Mouse (Mus musculus) forebrain, embryonic 12.5 days (tissue): ENCODE data around the gene Palld. TPM values are rescaled to one million over a fixed set of nuclear protein-coding genes. Genes with fewer than 3 reads are reported as not detected.

Source experiments
- ATAC-seq: fragments of 200-750 bp; cut with Nextera tagmentation; 2 replicates; pipeline ENCODE4 v1.8.0; 2017; ENCODE audit warnings: moderate TSS enrichment; ENCODE audit not compliant: low FRiP score
- H3K27ac ChIP-seq: fragments of 300-500 bp; sonication (generic); 2 replicates; pipeline ENCODE4 v1.5.1; 2016; ENCODE audit warnings: mild to moderate bottlenecking
- H3K27me3 ChIP-seq: fragments of 300-500 bp; sonication (generic); 2 replicates; pipeline ENCODE4 v1.6.1; 2016; ENCODE audit warnings: mild to moderate bottlenecking
- H3K36me3 ChIP-seq: fragments of 300-500 bp; sonication (generic); replicated peaks from 2 replicates; pipeline ENCODE4 v1.6.1; 2016; ENCODE audit warnings: mild to moderate bottlenecking
- H3K4me1 ChIP-seq: fragments of 300-500 bp; sonication (generic); 2 replicates; pipeline ENCODE4 v1.6.1; 2016
- H3K4me2 ChIP-seq: fragments of 300-500 bp; sonication (generic); 2 replicates; pipeline ENCODE4 v1.6.1; 2016; ENCODE audit warnings: mild to moderate bottlenecking, moderate library complexity
- H3K4me3 ChIP-seq: fragments of 300-500 bp; sonication (generic); replicated peaks from 2 replicates; pipeline ENCODE4 v1.5.1; 2016; ENCODE audit warnings: mild to moderate bottlenecking
- H3K9ac ChIP-seq: fragments of 300-500 bp; sonication (generic); 2 replicates; pipeline ENCODE4 v1.6.1; 2016; ENCODE audit warnings: mild to moderate bottlenecking
- H3K9me3 ChIP-seq: fragments of 300-500 bp; sonication (generic); 2 replicates; pipeline ENCODE4 v1.6.1; 2016
- WGBS: fragments of 180-500 bp; shearing (Covaris S2); methylation state at CpG from one replicate; pipeline ENCODE4 v1.1.7; 2016; 5-methylcytosine and 5-hydroxymethylcytosine counted together
- polyA plus RNA-seq: library from polyadenylated mRNA; unstranded; fragments of >200 nt; fragmentation: Nextera tagmentation; extraction: Ambion mirVana; gene quantifications from 2 replicates; pipeline ENCODE4 v1.2.1, GENCODE M21; 2016

The Palld gene
- polyA plus RNA-seq, 1 experiment from 2014 or later: 56.0 TPM

- Histone ChIP-seq H3K36me3 (no peaks in the 10 kb centered on the region), H3K4me2 (no peak overlapping the region), H3K27me3 (no peaks in the 10 kb centered on the region), H3K9me3 (no peaks in the 10 kb centered on the region), H3K27ac (no peak overlapping the region), H3K4me1 (peaks cover 9% of the 10 kb centered on the region; the same call in 1 of the 2 replicates), H3K4me3 (no peak overlapping the region), H3K9ac (no peak overlapping the region)
- no peak for ATAC-seq
- WGBS: 92% methylated on average over 4 of the region's 4 CpGs
Observed at GRCm38 (mm10) chr8:61559979-61560378, 342.5 kb downstream of the Palld start.

- Histone ChIP-seq H3K27me3 (no peaks in the 10 kb centered on the region), H3K4me1 (peaks cover 10% of the 10 kb centered on the region; the same call in 1 of the 2 replicates), H3K4me3 (no peak overlapping the region), H3K9ac (no peak overlapping the region), H3K9me3 (no peaks in the 10 kb centered on the region), H3K4me2 (no peak overlapping the region), H3K27ac (no peak overlapping the region), H3K36me3 (no peaks in the 10 kb centered on the region)
- ATAC-seq: no peak
- WGBS: 88% methylated on average over 5 of the region's 5 CpGs
Observed at GRCm38 (mm10) chr8:61559450-61559849, 343.0 kb downstream of the Palld start.

GRCm38 (mm10) chr8:61558051-61558846 is 344.2 kb downstream of the Palld start:
- no peak for ATAC-seq
- WGBS: 93% methylated on average over 12 of the region's 12 CpGs
- no peak overlapping the region for H3K27ac ChIP-seq
- H3K36me3 ChIP-seq: no peaks in the 10 kb centered on the region
- H3K27me3 ChIP-seq: no peaks in the 10 kb centered on the region
- H3K4me2 ChIP-seq: no peak overlapping the region
- peaks cover 10% of the 10 kb centered on the region; the same call in 1 of the 2 replicates for H3K4me1 ChIP-seq
- no peak overlapping the region for H3K4me3 ChIP-seq
- H3K9me3 ChIP-seq: no peaks in the 10 kb centered on the region
- H3K9ac ChIP-seq: no peak overlapping the region

- H3K9ac ChIP-seq: no peak overlapping the region
- H3K27ac ChIP-seq: no peak overlapping the region
- no peak overlapping the region for H3K4me3 ChIP-seq
- no peaks in the 10 kb centered on the region for H3K9me3 ChIP-seq
- no peak overlapping the region for H3K4me2 ChIP-seq
- no peaks in the 10 kb centered on the region for H3K27me3 ChIP-seq
- peaks cover 17% of the 10 kb centered on the region for H3K4me1 ChIP-seq
- ATAC-seq: no peak
- no peaks in the 10 kb centered on the region for H3K36me3 ChIP-seq
Observed at GRCm38 (mm10) chr8:61557036-61557435, 345.5 kb downstream of the Palld start.

- no peak overlapping the region for H3K9ac ChIP-seq
- H3K27ac ChIP-seq: no peak overlapping the region
- peaks cover 18% of the 10 kb centered on the region for H3K4me1 ChIP-seq
- no peak overlapping the region for H3K4me3 ChIP-seq
- ATAC-seq: no peak
- no peaks in the 10 kb centered on the region for H3K27me3 ChIP-seq
- no peak overlapping the region for H3K4me2 ChIP-seq
- WGBS: 72% methylated on average over 8 of the region's 8 CpGs
- no peaks in the 10 kb centered on the region for H3K36me3 ChIP-seq
- H3K9me3 ChIP-seq: no peaks in the 10 kb centered on the region
Observed at GRCm38 (mm10) chr8:61556219-61556618, 346.3 kb downstream of the Palld start.

GRCm38 (mm10) chr8:61555343-61555742 is 347.1 kb downstream of the Palld start:
- 0 out of 2 replicates have a peak, but pooled peaks cover 1% of the 10 kb centered on the region for H3K36me3 ChIP-seq
- no peak overlapping the region for H3K4me2 ChIP-seq
- H3K4me1 ChIP-seq: peaks cover 18% of the 10 kb centered on the region
- ATAC-seq: no peak
- 63% methylated on average over 6 of the region's 6 CpGs for WGBS
- no peaks in the 10 kb centered on the region for H3K9me3 ChIP-seq
- no peak overlapping the region for H3K27ac ChIP-seq
- no peaks in the 10 kb centered on the region for H3K27me3 ChIP-seq
- H3K9ac ChIP-seq: no peak overlapping the region
- no peak overlapping the region for H3K4me3 ChIP-seq

GRCm38 (mm10) chr8:61552755-61553402 is 349.6 kb downstream of the Palld start:
- 82% methylated on average over 8 of the region's 8 CpGs for WGBS
- peaks cover 18% of the 10 kb centered on the region for H3K4me1 ChIP-seq
- no peak overlapping the region for H3K4me3 ChIP-seq
- H3K4me2 ChIP-seq: no peak overlapping the region
- H3K27ac ChIP-seq: no peak overlapping the region
- no peak overlapping the region for H3K9ac ChIP-seq
- peaks cover 26% of the 10 kb centered on the region for H3K36me3 ChIP-seq
- H3K9me3 ChIP-seq: peaks cover 15% of the 10 kb centered on the region
- no peaks in the 10 kb centered on the region for H3K27me3 ChIP-seq
- no peak for ATAC-seq

GRCm38 (mm10) chr8:61552221-61552620 is 350.3 kb downstream of the Palld start:
- Histone ChIP-seq H3K9me3 (peaks cover 15% of the 10 kb centered on the region), H3K36me3 (peaks cover 26% of the 10 kb centered on the region), H3K4me3 (no peak overlapping the region), H3K9ac (no peak overlapping the region), H3K4me2 (no peak overlapping the region), H3K27me3 (no peaks in the 10 kb centered on the region), H3K4me1 (peaks cover 18% of the 10 kb centered on the region), H3K27ac (no peak overlapping the region)
- WGBS: 63% methylated on average over 6 of the region's 6 CpGs
- no peak for ATAC-seq

- no peaks in the 10 kb centered on the region for H3K27me3 ChIP-seq
- H3K4me2 ChIP-seq: no peak overlapping the region
- H3K27ac ChIP-seq: no peak overlapping the region
- no peak overlapping the region for H3K9ac ChIP-seq
- 63% methylated on average over 27 of the region's 27 CpGs for WGBS
- H3K9me3 ChIP-seq: peaks cover 15% of the 10 kb centered on the region
- peaks cover 11% of the 10 kb centered on the region for H3K4me1 ChIP-seq
- ATAC-seq: no peak
- no peak overlapping the region for H3K4me3 ChIP-seq
- peaks cover 26% of the 10 kb centered on the region for H3K36me3 ChIP-seq
Observed at GRCm38 (mm10) chr8:61550006-61550748, 352.3 kb downstream of the Palld start.

GRCm38 (mm10) chr8:61549585-61549984 is 352.9 kb downstream of the Palld start:
- Histone ChIP-seq H3K4me3 (no peak overlapping the region), H3K4me1 (peaks cover 8% of the 10 kb centered on the region), H3K9ac (no peak overlapping the region), H3K36me3 (peaks cover 26% of the 10 kb centered on the region), H3K27ac (no peak overlapping the region), H3K4me2 (no peak overlapping the region), H3K9me3 (peaks cover 15% of the 10 kb centered on the region), H3K27me3 (no peaks in the 10 kb centered on the region)
- ATAC-seq: 0 out of 2 replicates have a peak, but pooled peaks have one; percentile 41
- WGBS: 75% methylated on average over 39 of the region's 41 CpGs

- Histone ChIP-seq H3K9me3 (no peaks in the 10 kb centered on the region), H3K36me3 (peaks cover 29% of the 10 kb centered on the region), H3K27ac (no peak overlapping the region), H3K27me3 (no peaks in the 10 kb centered on the region), H3K4me1 (no peaks in the 10 kb centered on the region), H3K4me2 (no peak overlapping the region), H3K9ac (no peak overlapping the region), H3K4me3 (no peak overlapping the region)
- peak; percentile 78 for ATAC-seq
- WGBS: 47% methylated on average over 7 of the region's 7 CpGs
Observed at GRCm38 (mm10) chr8:61539828-61540500, 362.5 kb downstream of the Palld start.

GRCm38 (mm10) chr8:61537471-61537870 is 365.0 kb downstream of the Palld start:
- no peak for ATAC-seq
- H3K27me3 ChIP-seq: no peaks in the 10 kb centered on the region
- no peaks in the 10 kb centered on the region for H3K9me3 ChIP-seq
- H3K4me3 ChIP-seq: no peak overlapping the region
- H3K27ac ChIP-seq: no peak overlapping the region
- peaks cover 26% of the 10 kb centered on the region for H3K36me3 ChIP-seq
- 78% methylated on average over 5 of the region's 5 CpGs for WGBS
- no peaks in the 10 kb centered on the region for H3K4me1 ChIP-seq
- no peak overlapping the region for H3K4me2 ChIP-seq
- no peak overlapping the region for H3K9ac ChIP-seq
